Comparison of ENCODE assay signal across 25 mouse cellular contexts in genomic region chr4:116336294-116336693, GRCm38 (mm10).
DNase-seq lines count a peak whose midpoint lies in the region; ATAC-seq and TF ChIP-seq lines count a peak whose summit lies in the region.
"Had no signal": no experiment of that assay in that cellular context is flagged by ENCODE, and none has a peak within 500 bp of the region (broad histone marks: within the 10 kb centered on the region; RNA-seq: fewer than 3 reads in every experiment).

No protein-coding gene starts in this region.

- H3K36me3 ChIP-seq in ES-E14 (ENCODE audit: control insufficient read depth, insufficient read depth, low read length, poor library complexity, severe bottlenecking), result no peaks in the 10 kb centered on the region
- H3K36me3 ChIP-seq: intestine, embryonic 15.5 days; liver, embryonic 13.5 days had no signal

- DNase-seq in heart, adult 11 months, result peak; percentile 69
- DNase-seq in heart, postnatal 36 days, result no peak
- DNase-seq in 416B (ENCODE audit: low read depth) (peak; percentile 10), ES-E14 (ENCODE audit: low read depth, low spot score) (peak; percentile 4)
- no peak for DNase-seq in frontal cortex, postnatal 10 days (ENCODE audit: low spot score in 2 of 2)
- no peak for DNase-seq in heart, adult 18-20 months
- DNase-seq: adrenal gland, postnatal 25 days; cerebellum, adult 11-12 months; cerebellum, adult 9-11 months; gastrocnemius, postnatal 25 days; kidney, adult 2 months; kidney, postnatal 10 days; layer of hippocampus, postnatal 36 days; left cerebral cortex, postnatal 4 days; liver, embryonic 13.5 days; lung, adult 18-20 months had no signal

- 0 out of 4 replicates have a peak overlapping the region, but pooled peaks of 1 of the 2 experiments have one; percentile 24 for H3K4me3 ChIP-seq in ES-E14 (ENCODE audit: insufficient read depth in 1 of 2, low read depth in 1 of 2, low read length in 2 of 2, poor library complexity in 1 of 2, severe bottlenecking in 1 of 2)
- H3K4me3 ChIP-seq: erythroblast, embryonic 14.5 days; forebrain, embryonic 12.5 days; hindbrain, embryonic 12.5 days; intestine, embryonic 15.5 days; limb, embryonic 15.5 days; liver, embryonic 13.5 days; megakaryocyte, embryonic 14.5 days; midbrain, embryonic 12.5 days had no signal

- H3K9me3 ChIP-seq in ES-E14 (ENCODE audit: control insufficient read depth, insufficient read depth, low read depth, low read length), result no peaks in the 10 kb centered on the region
- H3K9me3 ChIP-seq: forebrain, embryonic 12.5 days; hindbrain, embryonic 12.5 days; intestine, embryonic 15.5 days; limb, embryonic 15.5 days; liver, embryonic 13.5 days; megakaryocyte, embryonic 14.5 days; midbrain, embryonic 12.5 days had no signal

- H3K4me1 ChIP-seq in ES-E14 (ENCODE audit: control insufficient read depth in 2 of 2, insufficient read depth in 2 of 2, low read length in 2 of 2, poor library complexity in 1 of 2), result no peaks in the 10 kb centered on the region
- H3K4me1 ChIP-seq: forebrain, embryonic 12.5 days; hindbrain, embryonic 12.5 days; intestine, embryonic 15.5 days; limb, embryonic 15.5 days; liver, embryonic 13.5 days; midbrain, embryonic 12.5 days had no signal

- in situ Hi-C loops in ES-E14 (cut with MboI; ENCODE audit: low sequenced_read_pairs in 2 of 2, unreplicated experiment in 2 of 2), result no loop called here

- ATAC-seq in granulocyte monocyte progenitor cell, adult 5-6 weeks (replicated peaks; ENCODE audit: poor library complexity, severe bottlenecking), result peak; percentile 58
- ATAC-seq: hindbrain, postnatal 0 days; intestine, embryonic 15.5 days had no signal

- no peak overlapping the region for H3K9ac ChIP-seq in ES-E14 (ENCODE audit: insufficient read depth, low read depth, low read length, poor library complexity, severe bottlenecking)
- H3K9ac ChIP-seq: forebrain, embryonic 12.5 days; hindbrain, embryonic 12.5 days; intestine, embryonic 15.5 days; limb, embryonic 15.5 days; liver, embryonic 13.5 days; midbrain, embryonic 12.5 days had no signal

- H3K27ac ChIP-seq in ES-E14 (ENCODE audit: insufficient read depth, low read depth, low read length, poor library complexity, severe bottlenecking), result no peak overlapping the region
- H3K27ac ChIP-seq: forebrain, embryonic 12.5 days; hindbrain, embryonic 12.5 days; hindbrain, postnatal 0 days; intestine, embryonic 15.5 days; limb, embryonic 15.5 days; liver, embryonic 13.5 days; midbrain, embryonic 12.5 days had no signal

- intact Hi-C loops in heart, postnatal 36 days (cut with DNase I), result loop anchor here (5.0 kb wide), 1 partner anchor 169 kb away; the partner anchor contains the start of gene Tspan1

TF ChIP-seq in ES-E14, 5 proteins besides CTCF, POLR2A, EP300 and RAD21:
- TF ChIP-seq MAFK (IDR thresholded peaks at IDR 0.05; ENCODE audit: insufficient read depth, low read depth, low read length) (no peak), CHD2 (IDR thresholded peaks at IDR 0.05; ENCODE audit: low read depth, low read length) (peak; percentile 61; the same call in 1 of the 2 replicates)

Comparison
In these comparisons a context has a peak if more than half of its experiments do, and no peak if none do; other contexts are left out.
1. DNase-seq: peak in heart, adult 11 months (single experiment), 416B (single experiment) and ES-E14 (single experiment); none in heart, postnatal 36 days (0 of 2), frontal cortex, postnatal 10 days (0 of 2) and heart, adult 18-20 months (0 of 2).